Mouse (Mus musculus): ENCODE data around the gene Yjefn3. TPM values are rescaled to one million over a fixed set of nuclear protein-coding genes. Genes with fewer than 3 reads are reported as not detected.
"Not testable (repeated sequence)": the region's sequence is repeated elsewhere in the genome, so short reads cannot be mapped to it uniquely, and the experiment has no call there.

Yjefn3 gene
- polyA plus RNA-seq (2012; rRNA removed), result 1.2 and 1.8 TPM in 2 replicates

- DNase-seq (ENCODE audit: low spot score), result peak; percentile 51
Measured at GRCm38 (mm10) chr8:69902163-69903062, at the start of gene Yjefn3, which contains the start of the genes Tssk6 and Ndufa13. TSS of gene Yjefn3 (minus strand) at chr8:69902712. TSS of gene Tssk6 (plus strand) at chr8:69902184. TSS of gene Ndufa13 (minus strand) at chr8:69902558.

GRCm38 (mm10) chr8:69950300-69950699, 47.8 kb upstream of the Yjefn3 start:
- DNase-seq (ENCODE audit: low spot score), result no peak

- DNase-seq (ENCODE audit: low spot score), result not testable (repeated sequence)
Measured at GRCm38 (mm10) chr8:69942495-69942894, 40.0 kb upstream of the Yjefn3 start.

GRCm38 (mm10) chr8:69940386-69940785, 37.9 kb upstream of the Yjefn3 start:
- no peak for DNase-seq (ENCODE audit: low spot score)

GRCm38 (mm10) chr8:69939633-69940032, 37.1 kb upstream of the Yjefn3 start:
- no peak for DNase-seq (ENCODE audit: low spot score)

GRCm38 (mm10) chr8:69938245-69938982, 35.9 kb upstream of the Yjefn3 start:
- DNase-seq (ENCODE audit: low spot score), result no peak

GRCm38 (mm10) chr8:69937466-69937865, 35.0 kb upstream of the Yjefn3 start:
- no peak for DNase-seq (ENCODE audit: low spot score)

GRCm38 (mm10) chr8:69936050-69936794, 33.7 kb upstream of the Yjefn3 start:
- DNase-seq (ENCODE audit: low spot score), result no peak

- no peak for DNase-seq (ENCODE audit: low spot score)
Measured at GRCm38 (mm10) chr8:69935431-69935830, 32.9 kb upstream of the Yjefn3 start.

- DNase-seq (ENCODE audit: low spot score), result no peak
Measured at GRCm38 (mm10) chr8:69934582-69934981, 32.1 kb upstream of the Yjefn3 start.

- DNase-seq (ENCODE audit: low spot score), result no peak
Measured at GRCm38 (mm10) chr8:69933811-69934210, 31.3 kb upstream of the Yjefn3 start.

- no peak for DNase-seq (ENCODE audit: low spot score)
Measured at GRCm38 (mm10) chr8:69926901-69927300, 24.4 kb upstream of the Yjefn3 start.

- no peak for DNase-seq (ENCODE audit: low spot score)
Measured at GRCm38 (mm10) chr8:69923986-69924385, 21.5 kb upstream of the Yjefn3 start.

GRCm38 (mm10) chr8:69921141-69921540, 18.6 kb upstream of the Yjefn3 start:
- no peak for DNase-seq (ENCODE audit: low spot score)

GRCm38 (mm10) chr8:69919876-69920662, 17.6 kb upstream of the Yjefn3 start:
- no peak for DNase-seq (ENCODE audit: low spot score)

GRCm38 (mm10) chr8:69919010-69919409, 16.5 kb upstream of the Yjefn3 start:
- no peak for DNase-seq (ENCODE audit: low spot score)

- DNase-seq (ENCODE audit: low spot score), result no peak
Measured at GRCm38 (mm10) chr8:69918506-69918905, 16.0 kb upstream of the Yjefn3 start.

- no peak for DNase-seq (ENCODE audit: low spot score)
Measured at GRCm38 (mm10) chr8:69915748-69916147, 13.2 kb upstream of the Yjefn3 start.

- DNase-seq (ENCODE audit: low spot score), result no peak
Measured at GRCm38 (mm10) chr8:69914526-69914925, 12.0 kb upstream of the Yjefn3 start.

GRCm38 (mm10) chr8:69912478-69913074, 10.1 kb upstream of the Yjefn3 start:
- DNase-seq (ENCODE audit: low spot score), result no peak

- no peak for DNase-seq (ENCODE audit: low spot score)
Measured at GRCm38 (mm10) chr8:69911917-69912316, 9.4 kb upstream of the Yjefn3 start.
